ENCODE assay signal across 8 mouse cellular contexts in the genomic region with DNA sequence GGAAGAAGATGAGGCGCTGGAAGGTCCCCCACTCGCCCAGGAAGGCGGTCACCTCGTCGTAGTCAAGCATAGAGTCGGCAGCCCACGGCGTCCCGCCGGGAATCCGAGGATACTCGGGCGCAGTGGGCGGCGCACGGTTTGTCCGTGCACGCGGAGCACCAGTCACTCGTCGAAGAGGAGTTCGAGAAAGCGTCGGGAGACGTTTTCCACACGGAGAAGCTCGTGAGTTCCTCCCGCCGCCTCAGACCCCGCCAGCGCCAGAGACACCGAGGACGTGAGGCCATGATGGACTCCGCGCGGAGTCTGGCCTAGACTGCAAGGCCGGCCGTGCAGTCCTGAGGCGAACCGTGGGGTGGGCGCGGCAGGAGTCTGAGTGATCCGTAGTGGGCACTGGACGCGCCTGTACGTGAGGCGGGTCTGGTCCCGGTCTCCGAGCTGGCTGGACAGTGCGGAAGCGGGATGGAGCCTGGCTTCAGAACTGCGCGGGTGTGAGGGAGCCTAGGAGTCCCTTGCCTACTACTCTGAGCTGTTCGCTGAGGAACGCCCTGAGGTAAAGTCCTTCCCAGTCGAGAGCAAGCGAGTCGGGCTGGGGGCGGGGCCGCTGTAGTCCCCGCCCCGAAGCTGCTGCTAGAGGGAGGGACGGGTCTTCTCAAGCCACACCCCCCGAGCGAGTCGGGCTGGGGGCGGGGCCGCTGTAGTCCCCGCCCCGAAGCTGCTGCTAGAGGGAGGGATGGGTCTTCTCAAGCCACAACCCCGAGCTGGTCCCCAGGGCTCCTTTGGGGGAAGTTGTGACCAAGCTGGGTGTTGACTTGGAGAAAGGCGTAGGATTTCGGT. TPM values are rescaled to one million over a fixed set of nuclear protein-coding genes. Genes with fewer than 3 reads are reported as not detected.
DNase-seq lines count a peak whose midpoint lies in the region; ATAC-seq and TF ChIP-seq lines count a peak whose summit lies in the region.

TSS of gene Slc22a21 (minus strand) at position 545 of the 834 bp plus-strand sequence.

- peaks cover 0 to 3% of the 10 kb centered on the region in 2 experiments; a peak in 2 of 4 replicates for H3K4me1 ChIP-seq in ES-E14 (ENCODE audit: control insufficient read depth in 2 of 2, insufficient read depth in 2 of 2, low read length in 2 of 2, poor library complexity in 1 of 2)
- H3K4me1 ChIP-seq in forebrain, embryonic 14.5 days (ENCODE audit: control insufficient read depth, insufficient read depth, low read length): peaks cover 2% of the 10 kb centered on the region; the same call in 1 of the 2 replicates
- H3K4me1 ChIP-seq in lung, embryonic 14.5 days (ENCODE audit: insufficient read depth): no peaks in the 10 kb centered on the region

- DNase-seq in ES-E14 (ENCODE audit: low read depth, low spot score): peak; percentile 83
- peak; percentile 30 for DNase-seq in cerebellum, adult 11 months
- DNase-seq in forebrain, embryonic 14.5 days (ENCODE audit: low spot score): peak; percentile 74
- DNase-seq in heart, postnatal 14 days: peak; percentile 69 to 82
- DNase-seq in large intestine, adult 2 months (ENCODE audit: low read depth, low spot score): peak; percentile 66
- DNase-seq in lung, embryonic 14.5 days: peak; percentile 93
- DNase-seq in thymus, adult 18-20 months: peak; percentile 22 to 31

- peak within 1 kb of the TSS; percentile 78 to 87 for H3K4me3 ChIP-seq in ES-E14 (ENCODE audit: insufficient read depth in 1 of 2, low read depth in 1 of 2, low read length in 2 of 2, poor library complexity in 1 of 2, severe bottlenecking in 1 of 2)
- H3K4me3 ChIP-seq in forebrain, embryonic 14.5 days (ENCODE audit: low read depth, low read length): peak within 1 kb of the TSS; percentile 54
- H3K4me3 ChIP-seq in lung, embryonic 14.5 days (ENCODE audit: low read depth, low read length): peak within 1 kb of the TSS; percentile 58

- H3K36me3 ChIP-seq in ES-E14 (ENCODE audit: control insufficient read depth, insufficient read depth, low read length, poor library complexity, severe bottlenecking): no peaks in the 10 kb centered on the region
- no peaks in the 10 kb centered on the region for H3K36me3 ChIP-seq in forebrain, embryonic 14.5 days (ENCODE audit: control insufficient read depth, insufficient read depth, low read length)
- no peaks in the 10 kb centered on the region for H3K36me3 ChIP-seq in lung, embryonic 14.5 days (ENCODE audit: insufficient read depth)

- intact Hi-C loops in heart, postnatal 14 days (cut with DNase I): no loop called here

- no peak for TF ChIP-seq CTCF in lung, embryonic 14.5 days (IDR thresholded peaks at IDR 0.05; ENCODE audit: low read depth)

- H3K27me3 ChIP-seq in forebrain, embryonic 14.5 days (replicated peaks; ENCODE audit: control insufficient read depth, insufficient read depth, low read length): no peaks in the 10 kb centered on the region
- no peaks in the 10 kb centered on the region for H3K27me3 ChIP-seq in lung, embryonic 14.5 days (ENCODE audit: insufficient read depth, low read length)

- in situ Hi-C loops in ES-E14 (cut with MboI; ENCODE audit: low sequenced_read_pairs in 2 of 2, unreplicated experiment in 2 of 2): no loop called here

- 2% methylated on average over 73 of the region's 73 CpGs for WGBS in forebrain, embryonic 14.5 days
- WGBS in large intestine, adult 2 months: 2% methylated on average over 73 of the region's 73 CpGs
- 2% methylated on average over 73 of the region's 73 CpGs for WGBS in lung, embryonic 14.5 days

- no peaks in the 10 kb centered on the region for H3K9me3 ChIP-seq in ES-E14 (ENCODE audit: control insufficient read depth, insufficient read depth, low read depth, low read length)
- H3K9me3 ChIP-seq in forebrain, embryonic 14.5 days (replicated peaks; ENCODE audit: control insufficient read depth, low read length): no peaks in the 10 kb centered on the region; the same call in 1 of the 2 replicates
- H3K9me3 ChIP-seq in lung, embryonic 14.5 days (ENCODE audit: low read depth, low read length): no peaks in the 10 kb centered on the region

- H3K4me2 ChIP-seq in forebrain, embryonic 14.5 days (ENCODE audit: low read length): peak within 1 kb of the TSS; percentile 90
- H3K4me2 ChIP-seq in lung, embryonic 14.5 days: peak within 1 kb of the TSS; percentile 92

- peak within 1 kb of the TSS; percentile 74 for H3K9ac ChIP-seq in ES-E14 (ENCODE audit: insufficient read depth, low read depth, low read length, poor library complexity, severe bottlenecking)
- H3K9ac ChIP-seq in forebrain, embryonic 14.5 days (ENCODE audit: low read length): peak within 1 kb of the TSS; percentile 60
- peak within 1 kb of the TSS; percentile 61 for H3K9ac ChIP-seq in lung, embryonic 14.5 days

- H3K27ac ChIP-seq in ES-E14 (ENCODE audit: insufficient read depth, low read depth, low read length, poor library complexity, severe bottlenecking): no peak within 1 kb of the TSS
- no peak within 1 kb of the TSS for H3K27ac ChIP-seq in forebrain, embryonic 14.5 days (ENCODE audit: low read depth, low read length)
- H3K27ac ChIP-seq in lung, embryonic 14.5 days (ENCODE audit: low read depth): peak within 1 kb of the TSS; percentile 21; the same call in 1 of the 2 replicates

- peak; percentile 90 for ATAC-seq in forebrain, embryonic 14.5 days
- ATAC-seq in lung, embryonic 14.5 days (ENCODE audit: insufficient read depth): peak; percentile 98
- peak; percentile 66 for ATAC-seq in neutrophil, adult 5-6 weeks (ENCODE audit: extremely low read depth, insufficient number of reproducible peaks, low FRiP score, poor library complexity, severe bottlenecking)

TF ChIP-seq in ES-E14, 5 proteins besides CTCF, POLR2A, EP300 and RAD21:
- TF ChIP-seq CHD2 (IDR thresholded peaks at IDR 0.05; ENCODE audit: low read depth, low read length): no peak
- TF ChIP-seq MAFK (IDR thresholded peaks at IDR 0.05; ENCODE audit: insufficient read depth, low read depth, low read length): no peak
- TF ChIP-seq HCFC1 (IDR thresholded peaks at IDR 0.05; ENCODE audit: borderline replicate concordance, insufficient read depth, low read length): no peak; the same call in 1 of the 2 replicates
- TF ChIP-seq ZNF384 (IDR thresholded peaks at IDR 0.05; ENCODE audit: low read depth, low read length): no peak
- no peak for TF ChIP-seq ZC3H11A (IDR thresholded peaks at IDR 0.05; ENCODE audit: borderline replicate concordance, low read depth, low read length)

RNA-seq across cellular contexts. Expression of gene Slc22a21, which starts in this region (rescaled TPM):
- total RNA-seq in ES-E14 (2012; rRNA removed): 2.3 and 2.7 TPM in 2 replicates
- polyA plus RNA-seq in forebrain, embryonic 14.5 days (2014; fragmentation: Nextera tagmentation; extraction: Ambion mirVana): 1.2 and 2.0 TPM in 2 replicates
- 1 to 10 TPM; 1.7 to 2.5 TPM for total RNA-seq in heart, postnatal 14 days (2021)
- 11.8 and 14.2 TPM in 2 replicates for polyA plus RNA-seq in large intestine, adult 2 months (2012; rRNA removed)
- 5.7 and 5.8 TPM in 2 replicates for polyA plus RNA-seq in lung, embryonic 14.5 days (2014; fragmentation: Nextera tagmentation; extraction: Ambion mirVana)
- total RNA-seq in neutrophil, adult 5-6 weeks (2017): 0.12 TPM in 1 of 2 replicates, not detected in the other

Comparison
In these comparisons a context has a peak if more than half of its experiments do, and no peak if none do; other contexts are left out.
1. Peak in ATAC-seq in neutrophil, adult 5-6 weeks; RNA of the gene not detected or under 1 TPM.
2. DNase-seq: peak in every context shown above with its lines; median percentile 93 in lung, embryonic 14.5 days; 83 in ES-E14; 76 in heart, postnatal 14 days; 74 in forebrain, embryonic 14.5 days; 66 in large intestine, adult 2 months; 30 in cerebellum, adult 11 months; 26 in thymus, adult 18-20 months.